Mouse (Mus musculus) MEL (cell line): ENCODE measurements around the gene Plcb4.

Source experiments
- CTCF ChIP-seq, 3 experiments: IDR thresholded peaks in 2 of 3; conservative IDR thresholded peaks in 1 of 3; 2 replicates each; pipeline ENCODE4 v1.5.1; 2011 to 2012; ENCODE audit warnings: low read length in 3 of 3, low read depth in 2 of 3, mild to moderate bottlenecking in 2 of 3, improper control_type of control experiment in 1 of 3, inconsistent platforms in 1 of 3, mixed read lengths in 1 of 3, moderate library complexity in 1 of 3; ENCODE audit not compliant: control insufficient read depth in 1 of 3, insufficient read depth in 1 of 3, poor library complexity in 1 of 3, severe bottlenecking in 1 of 3
- E2F4 ChIP-seq: IDR thresholded peaks from 2 replicates; pipeline ENCODE4 v1.6.1; 2011; ENCODE audit warnings: low read depth, low read length, improper control_type of control experiment, borderline replicate concordance
- EP300 ChIP-seq, 2 experiments: IDR thresholded peaks; 2 replicates each; pipeline ENCODE4 v1.6.1; 2011; ENCODE audit warnings: improper control_type of control experiment in 2 of 2, low read length in 2 of 2, low read depth in 1 of 2, mild to moderate bottlenecking in 1 of 2
- MXI1 ChIP-seq: IDR thresholded peaks from 2 replicates; pipeline ENCODE4 v1.6.1; 2011; ENCODE audit warnings: mild to moderate bottlenecking, low read depth, low read length, improper control_type of control experiment
- POLR2A ChIP-seq, 2 experiments: IDR thresholded peaks; 2 replicates each; pipeline ENCODE4 v1.6.1; 2011 to 2012; ENCODE audit warnings: low read length in 2 of 2, mild to moderate bottlenecking in 2 of 2, control low read depth in 1 of 2, improper control_type of control experiment in 1 of 2, low read depth in 1 of 2, moderate library complexity in 1 of 2; ENCODE audit not compliant: control insufficient read depth in 1 of 2, insufficient read depth in 1 of 2, poor library complexity in 1 of 2

DNA sequence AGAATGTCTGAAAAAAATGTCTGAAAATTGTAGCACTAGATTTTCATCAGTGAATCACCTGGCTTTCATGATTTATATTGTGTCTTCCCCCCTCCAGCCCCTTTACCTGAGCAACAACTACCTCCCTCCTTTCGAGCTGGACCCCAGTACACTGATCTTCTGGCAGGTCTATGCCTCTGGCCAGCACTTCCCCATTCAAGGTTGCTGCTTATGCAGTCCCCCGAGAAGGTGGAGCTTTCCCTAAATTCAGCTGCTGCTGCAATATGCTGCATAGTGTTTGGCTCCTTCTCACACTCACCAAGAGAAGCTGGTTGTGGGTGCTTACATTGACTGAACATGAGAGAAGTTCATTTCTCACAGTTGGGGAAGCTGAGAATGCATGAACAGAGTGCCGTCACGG, 273.8 kb downstream of the Plcb4 start:
- TF ChIP-seq POLR2A (IDR thresholded peaks at IDR 0.05; ENCODE audit: control insufficient read depth in 1 of 2, insufficient read depth in 1 of 2, low read depth in 1 of 2, low read length in 2 of 2, poor library complexity in 1 of 2) (no peak), MXI1 (no peak), EP300 (IDR thresholded peaks at IDR 0.05; ENCODE audit: low read depth in 1 of 2, low read length in 2 of 2) (no peak), E2F4 (no peak), CTCF (IDR thresholded peaks at IDR 0.05 in 2 of 3, conservative IDR thresholded peaks at IDR 0.05 in 1 of 3; ENCODE audit: control insufficient read depth in 1 of 3, insufficient read depth in 1 of 3, low read depth in 2 of 3, low read length in 3 of 3, poor library complexity in 1 of 3, severe bottlenecking in 1 of 3) (no peak)
